Mouse (Mus musculus) lung, postnatal 0 days (tissue): ENCODE measurements at regions not wholly inside any gene's neighbourhood (a gene's known extent, or its start where the extent isn't known, plus 50 kb on each side); places are given as distances from the start of the nearest gene placed in this dataset.

ENCODE experiments used
- CTCF ChIP-seq: IDR thresholded peaks from 2 replicates; pipeline ENCODE4 v1.5.1; 2016; ENCODE audit warnings: antibody characterized with exemption, mild to moderate bottlenecking
- EP300 ChIP-seq: IDR thresholded peaks from 2 replicates; pipeline ENCODE4 v1.6.1; 2016; ENCODE audit warnings: antibody characterized with exemption, mild to moderate bottlenecking, control low read depth

DNA sequence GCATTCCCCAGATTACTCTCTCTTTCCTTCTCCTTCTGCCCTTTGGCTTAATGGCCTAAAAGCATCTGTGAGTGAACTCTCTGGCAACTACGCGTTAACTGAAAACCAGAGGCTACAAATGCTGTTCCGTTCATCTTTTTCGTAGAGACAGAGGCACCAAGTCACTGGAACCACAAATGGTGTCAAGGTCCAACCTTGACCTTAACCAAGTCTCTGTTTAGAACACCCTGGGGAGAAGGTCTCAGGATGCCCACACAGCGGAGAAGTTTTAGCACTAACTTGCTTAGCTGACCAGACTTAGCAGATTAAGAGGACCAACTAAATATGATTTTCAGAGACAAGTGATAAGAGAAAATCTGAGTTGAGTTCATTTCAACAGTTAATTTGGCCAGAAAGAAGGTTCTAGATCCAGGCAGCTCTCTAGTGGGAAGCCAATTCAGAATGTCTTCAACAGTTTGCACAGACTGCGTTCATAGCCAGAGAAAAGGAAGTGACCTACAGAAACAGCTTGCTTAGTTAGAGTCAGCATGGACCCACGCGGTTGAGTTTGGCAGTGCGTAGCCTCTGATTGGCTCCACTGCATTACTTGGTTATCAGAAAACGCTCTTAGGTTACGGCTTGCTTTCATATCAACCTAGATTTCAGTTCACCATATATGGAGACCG lies 169.8 kb downstream of the Ly86 start:
- no peak for TF ChIP-seq CTCF
- TF ChIP-seq EP300: no peak
